Mouse (Mus musculus) CH12.LX (cell line): ENCODE data around the gene Irx4. TPM values are rescaled to one million over a fixed set of nuclear protein-coding genes. Genes with fewer than 3 reads are reported as not detected.

Source experiments
- DNase-seq: peaks from one replicate; pipeline ENCODE4 v3.0.0-alpha.2; 2013; ENCODE audit errors: extremely low read depth
- H3K27ac ChIP-seq: 2 replicates; pipeline ENCODE4 v1.5.1; 2012; ENCODE audit warnings: low read depth, mild to moderate bottlenecking, control low read depth, moderate library complexity; ENCODE audit not compliant: insufficient read depth
- H3K27me3 ChIP-seq: replicated peaks from 2 replicates; pipeline ENCODE3; 2012; ENCODE audit warnings: inconsistent platforms
- H3K36me3 ChIP-seq, 2 experiments: replicated peaks in 1 of 2; 2 replicates each; pipeline versions ENCODE3 to v1.6.1; 2012; ENCODE audit warnings: inconsistent platforms in 1 of 2, low read length in 1 of 2, mild to moderate bottlenecking in 1 of 2, mixed read lengths in 1 of 2, moderate library complexity in 1 of 2; ENCODE audit not compliant: control insufficient read depth in 1 of 2, insufficient read depth in 1 of 2
- H3K4me1 ChIP-seq, 2 experiments: 2 replicates each; pipeline ENCODE4 v1.6.1; 2012; ENCODE audit warnings: inconsistent platforms in 1 of 2, moderate library complexity in 1 of 2; ENCODE audit not compliant: insufficient read depth in 2 of 2, control insufficient read depth in 1 of 2
- H3K4me2 ChIP-seq: 2 replicates; pipeline ENCODE4 v1.6.1; 2012; ENCODE audit warnings: low read depth, mild to moderate bottlenecking, control low read depth; ENCODE audit not compliant: poor library complexity, insufficient read depth, severe bottlenecking
- H3K4me3 ChIP-seq, 3 experiments: fragments of 150-350 bp in 1 of 3; sonication (generic) in 1 of 3; replicated peaks in 1 of 3; 2 replicates each; pipeline versions ENCODE3 to v1.5.1; 2011 to 2012; ENCODE audit warnings: low read depth in 2 of 3, low read length in 2 of 3, mild to moderate bottlenecking in 2 of 3, moderate library complexity in 2 of 3, control low read depth in 1 of 3, improper control_type of control experiment in 1 of 3, inconsistent platforms in 1 of 3, mixed read lengths in 1 of 3; ENCODE audit not compliant: poor library complexity in 1 of 3
- H3K79me2 ChIP-seq: replicated peaks from 2 replicates; pipeline ENCODE4 v1.6.1; 2012; ENCODE audit warnings: mild to moderate bottlenecking, moderate library complexity; ENCODE audit not compliant: control insufficient read depth, poor library complexity, insufficient read depth, severe bottlenecking; ENCODE audit errors: extremely low read depth
- H3K9ac ChIP-seq: 2 replicates; pipeline ENCODE4 v1.6.1; 2012; ENCODE audit warnings: low read depth, mild to moderate bottlenecking, control low read depth, moderate library complexity; ENCODE audit not compliant: insufficient read depth
- H3K9me3 ChIP-seq: replicated peaks from 2 replicates; pipeline ENCODE3; 2012; ENCODE audit warnings: low read length, inconsistent platforms, mixed read lengths
- CHD1 ChIP-seq: IDR thresholded peaks from 2 replicates; pipeline ENCODE4 v1.6.1; 2012; ENCODE audit warnings: low read depth, low read length, improper control_type of control experiment, inconsistent platforms
- CHD2 ChIP-seq: IDR thresholded peaks from 2 replicates; pipeline ENCODE4 v1.6.1; 2011; ENCODE audit warnings: low read length, improper control_type of control experiment
- CTCF ChIP-seq, 2 experiments: IDR thresholded peaks in 1 of 2; conservative IDR thresholded peaks in 1 of 2; 2 replicates each; pipeline ENCODE4 v1.5.1; 2011 to 2012; ENCODE audit warnings: low read depth in 2 of 2, low read length in 2 of 2, improper control_type of control experiment in 1 of 2, inconsistent platforms in 1 of 2, mild to moderate bottlenecking in 1 of 2, moderate library complexity in 1 of 2
- E2F4 ChIP-seq: IDR thresholded peaks from 2 replicates; pipeline ENCODE4 v1.6.1; 2011; ENCODE audit warnings: low read depth, low read length, improper control_type of control experiment; ENCODE audit not compliant: insufficient replicate concordance
- EP300 ChIP-seq: IDR thresholded peaks from 2 replicates; pipeline ENCODE4 v1.6.1; 2011; ENCODE audit warnings: low read length, improper control_type of control experiment
- ETS1 ChIP-seq: conservative IDR thresholded peaks from 2 replicates; pipeline ENCODE4 v1.6.1; 2012; ENCODE audit warnings: low read depth, mild to moderate bottlenecking, inconsistent platforms, low read length, improper control_type of control experiment, moderate library complexity
- GABPA ChIP-seq: IDR thresholded peaks from 2 replicates; pipeline ENCODE4 v1.6.1; 2012; ENCODE audit warnings: low read depth, low read length, improper control_type of control experiment, inconsistent platforms; ENCODE audit not compliant: insufficient replicate concordance
- HCFC1 ChIP-seq: IDR thresholded peaks from 2 replicates; pipeline ENCODE4 v1.6.1; 2012; ENCODE audit warnings: low read depth, mild to moderate bottlenecking, inconsistent platforms, low read length, improper control_type of control experiment
- IRF4 ChIP-seq: IDR thresholded peaks from 2 replicates; pipeline ENCODE4 v1.6.1; 2014; ENCODE audit warnings: low read depth, mild to moderate bottlenecking, inconsistent platforms, low read length, improper control_type of control experiment
- JUN ChIP-seq: IDR thresholded peaks from 2 replicates; pipeline ENCODE4 v1.6.1; 2011; ENCODE audit warnings: low read depth, mild to moderate bottlenecking, low read length, improper control_type of control experiment, moderate library complexity; ENCODE audit not compliant: insufficient read depth
- JUND ChIP-seq: conservative IDR thresholded peaks from 2 replicates; pipeline ENCODE4 v1.6.1; 2011; ENCODE audit warnings: low read depth, low read length, improper control_type of control experiment
- KAT2A ChIP-seq: IDR thresholded peaks from 2 replicates; pipeline ENCODE4 v1.6.1; 2012; ENCODE audit warnings: low read length, improper control_type of control experiment, inconsistent platforms; ENCODE audit not compliant: insufficient replicate concordance
- MAFK ChIP-seq: IDR thresholded peaks from 2 replicates; pipeline ENCODE4 v1.6.1; 2011; ENCODE audit warnings: low read length, improper control_type of control experiment; ENCODE audit not compliant: insufficient replicate concordance
- MEF2A ChIP-seq: IDR thresholded peaks from 2 replicates; pipeline ENCODE4 v1.6.1; 2014; ENCODE audit warnings: low read depth, mild to moderate bottlenecking, inconsistent platforms, low read length, improper control_type of control experiment, borderline replicate concordance
- MXI1 ChIP-seq: IDR thresholded peaks from 2 replicates; pipeline ENCODE4 v1.6.1; 2011; ENCODE audit warnings: mild to moderate bottlenecking, low read depth, low read length, improper control_type of control experiment
- MYC ChIP-seq: IDR thresholded peaks from 2 replicates; pipeline ENCODE4 v1.6.1; 2011; ENCODE audit warnings: low read depth, mild to moderate bottlenecking, improper control_type of control experiment, low read length
- NRF1 ChIP-seq: IDR thresholded peaks from 2 replicates; pipeline ENCODE4 v1.6.1; 2014; ENCODE audit warnings: low read depth, mild to moderate bottlenecking, inconsistent platforms, low read length, improper control_type of control experiment, moderate library complexity
- PAX5 ChIP-seq: IDR thresholded peaks from 2 replicates; pipeline ENCODE4 v1.6.1; 2012; ENCODE audit warnings: low read length, inconsistent platforms, mixed read lengths
- POLR2A ChIP-seq: IDR thresholded peaks from 2 replicates; pipeline ENCODE4 v1.6.1; 2011; ENCODE audit warnings: low read depth, mild to moderate bottlenecking, improper control_type of control experiment, low read length
- POLR2AphosphoS2 ChIP-seq: IDR thresholded peaks from 2 replicates; pipeline ENCODE4 v1.6.1; 2011; ENCODE audit warnings: low read depth, low read length, improper control_type of control experiment
- RAD21 ChIP-seq: IDR thresholded peaks from 2 replicates; pipeline ENCODE4 v1.6.1; 2011; ENCODE audit warnings: low read depth, mild to moderate bottlenecking, low read length, improper control_type of control experiment, moderate library complexity
- RCOR1 ChIP-seq: conservative IDR thresholded peaks from 2 replicates; pipeline ENCODE4 v1.6.1; 2012; ENCODE audit warnings: low read depth, mild to moderate bottlenecking, inconsistent platforms, low read length, improper control_type of control experiment
- SMC3 ChIP-seq: IDR thresholded peaks from 2 replicates; pipeline ENCODE4 v1.6.1; 2011; ENCODE audit warnings: low read depth, low read length, improper control_type of control experiment
- TCF12 ChIP-seq: IDR thresholded peaks from 2 replicates; pipeline ENCODE4 v1.6.1; 2014; ENCODE audit warnings: low read depth, mild to moderate bottlenecking, inconsistent platforms, low read length, improper control_type of control experiment
- UBTF ChIP-seq: IDR thresholded peaks from 2 replicates; pipeline ENCODE4 v1.6.1; 2012; ENCODE audit warnings: low read depth, mild to moderate bottlenecking, inconsistent platforms, low read length, improper control_type of control experiment, moderate library complexity
- USF2 ChIP-seq: conservative IDR thresholded peaks from 2 replicates; pipeline ENCODE4 v1.6.1; 2011; ENCODE audit warnings: low read depth, low read length, improper control_type of control experiment
- ZC3H11A ChIP-seq: IDR thresholded peaks from 2 replicates; pipeline ENCODE4 v1.6.1; 2012; ENCODE audit warnings: low read depth, mild to moderate bottlenecking, inconsistent platforms, low read length, improper control_type of control experiment
- ZKSCAN1 ChIP-seq: IDR thresholded peaks from 2 replicates; pipeline ENCODE4 v1.6.1; 2012; ENCODE audit warnings: low read depth, inconsistent platforms, low read length, improper control_type of control experiment, borderline replicate concordance
- ZMIZ1 ChIP-seq: IDR thresholded peaks from 2 replicates; pipeline ENCODE4 v1.6.1; 2012; ENCODE audit warnings: low read depth, mild to moderate bottlenecking, inconsistent platforms, low read length, improper control_type of control experiment
- ZNF384 ChIP-seq: IDR thresholded peaks from 2 replicates; pipeline ENCODE4 v1.6.1; 2012; ENCODE audit warnings: low read depth, low read length, improper control_type of control experiment, inconsistent platforms
- dilution Hi-C: fragments of 300-500 bp; cut with MboI; formaldehyde crosslinking; loops from 2 replicates; pipeline ENCODE4 v1.14.3; 2020; ENCODE audit warnings: low sequenced_read_pairs; ENCODE audit not compliant: extremely low pct_unique_long_range_greater_than_20kb, extremely low pct_ligation_motif_present
- in situ Hi-C: fragments of 300-500 bp; cut with MboI; formaldehyde crosslinking; loops from 3 replicates; pipeline ENCODE4 v1.14.3; 2019; ENCODE audit warnings: low sequenced_read_pairs, low pct_ligation_motif_present, low pct_unique_long_range_greater_than_20kb, mixed read lengths
- polyA plus RNA-seq: library from polyadenylated mRNA; unstranded; fragments of >175 nt; gene quantifications from 2 replicates; pipeline ENCODE4 v1.2.1, GENCODE M21; 2012; ENCODE audit warnings: low read depth; ENCODE audit not compliant: insufficient read length
- total RNA-seq, 2 experiments: library from RNA; depleted of rRNA; stranded (reverse); fragments of 300-350 nt in 1 of 2; fragments of >200 nt in 1 of 2; gene quantifications; 2 replicates each; pipeline ENCODE4 v1.2.3; 2012 to 2014

The Irx4 gene
- total and polyA plus RNA-seq, 3 experiments: not detected

- Histone ChIP-seq H3K4me2 (no peak overlapping the region), H3K79me2 (no peaks in the 10 kb centered on the region), H3K9ac (no peak overlapping the region), H3K27me3 (no peaks in the 10 kb centered on the region), H3K9me3 (no peaks in the 10 kb centered on the region), H3K27ac (no peak overlapping the region), H3K4me3 (no peak overlapping the region), H3K4me1 (peaks cover 7 to 43% of the 10 kb centered on the region in 2 experiments), H3K36me3 (no peaks in the 10 kb centered on the region)
- dilution Hi-C loops (no loop called here), in situ Hi-C loops (loop anchor here (5.0 to 25.0 kb wide), 2 partner anchors 52 to 217 kb away; no protein-coding TSS in a partner anchor)
- no peak for TF ChIP-seq MEF2A
- no peak for TF ChIP-seq SMC3
- no peak for TF ChIP-seq HCFC1
- TF ChIP-seq ZMIZ1: no peak
- TF ChIP-seq NRF1: no peak
- TF ChIP-seq RAD21: no peak
- no peak for TF ChIP-seq KAT2A
- no peak for TF ChIP-seq ZNF384
- TF ChIP-seq E2F4: no peak
- TF ChIP-seq CHD2: no peak
- no peak for TF ChIP-seq UBTF
- TF ChIP-seq EP300: no peak
- TF ChIP-seq CHD1: no peak
- no peak for TF ChIP-seq POLR2A
- TF ChIP-seq MAFK: no peak
- no peak for DNase-seq
These were observed 44.5 kb downstream of the Irx4 start for GRCm38 (mm10) chr13:73304729-73305128.

DNA sequence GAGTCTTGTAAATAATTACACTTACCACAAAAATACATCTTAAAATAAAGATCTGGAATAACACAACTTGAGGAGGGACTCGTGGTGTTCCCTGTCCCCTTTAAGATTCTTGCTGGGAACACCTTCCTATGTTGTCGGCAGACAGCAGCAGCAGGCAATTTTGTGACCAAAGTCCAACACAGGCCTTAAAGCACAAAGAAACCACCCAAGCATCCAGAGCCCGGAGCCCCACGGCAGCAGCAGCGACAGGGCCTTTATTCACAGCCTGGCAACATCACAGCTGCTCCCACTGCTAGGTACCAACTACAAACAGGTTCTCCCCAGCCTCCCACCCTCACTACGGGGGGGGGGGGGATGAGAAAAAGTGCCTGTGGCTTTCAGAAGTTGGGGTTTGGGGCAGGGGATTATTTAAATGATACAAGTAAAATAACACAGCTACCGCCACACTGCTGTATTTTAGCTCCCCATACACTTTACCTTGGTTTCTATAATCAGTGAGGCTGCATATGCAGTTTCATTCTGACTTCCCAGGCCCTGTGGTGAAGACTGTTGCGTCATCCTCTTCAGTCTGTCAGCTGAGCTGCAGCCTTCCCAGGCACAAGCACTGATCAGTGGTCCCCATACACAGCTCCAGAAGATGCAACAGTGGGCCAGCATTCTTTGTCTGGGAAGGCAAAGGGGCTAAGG lies 45.3 kb downstream of the Irx4 start:
- H3K4me1 ChIP-seq: peaks cover 11 to 43% of the 10 kb centered on the region in 2 experiments
- in situ Hi-C loops (loop anchor here (5.0 to 25.0 kb wide), 2 partner anchors 53 to 218 kb away; no protein-coding TSS in a partner anchor), dilution Hi-C loops (no loop called here)
- peak overlapping the region in 1 of 3 experiments; percentile 30 for H3K4me3 ChIP-seq
- DNase-seq: peak; percentile 84
- no peaks in the 10 kb centered on the region for H3K36me3 ChIP-seq
- no peak overlapping the region; the same call in 1 of the 2 replicates for H3K27ac ChIP-seq
- H3K27me3 ChIP-seq: no peaks in the 10 kb centered on the region
- peak overlapping the region; percentile 47; the same call in 1 of the 2 replicates for H3K4me2 ChIP-seq
- no peaks in the 10 kb centered on the region for H3K79me2 ChIP-seq
- no peak overlapping the region for H3K9ac ChIP-seq
- H3K9me3 ChIP-seq: no peaks in the 10 kb centered on the region
- TF ChIP-seq CHD1: no peak
- TF ChIP-seq E2F4: no peak
- TF ChIP-seq PAX5: no peak
- TF ChIP-seq JUN: peak; percentile 89
- no peak for TF ChIP-seq ZC3H11A
- no peak for TF ChIP-seq POLR2AphosphoS2
- no peak for TF ChIP-seq SMC3
- TF ChIP-seq ETS1: peak; percentile 95
- TF ChIP-seq EP300: peak; percentile 89
- TF ChIP-seq JUND: peak; percentile 90
- peak; percentile 61; the same call in 1 of the 2 replicates for TF ChIP-seq MYC
- TF ChIP-seq RCOR1: no peak
- no peak for TF ChIP-seq ZMIZ1
- no peak for TF ChIP-seq CTCF (conservative IDR thresholded peaks at IDR 0.05 in 1 of 2, IDR thresholded peaks at IDR 0.05 in 1 of 2; ENCODE audit: low read depth in 2 of 2, low read length in 2 of 2)
- no peak for TF ChIP-seq MAFK
- TF ChIP-seq TCF12: peak; percentile 64; the same call in 1 of the 2 replicates
- TF ChIP-seq USF2: no peak
- no peak for TF ChIP-seq NRF1
- TF ChIP-seq MXI1: no peak
- 0 out of 2 replicates have a peak, but pooled peaks have one; percentile 35 for TF ChIP-seq POLR2A
- TF ChIP-seq GABPA: no peak
- TF ChIP-seq IRF4: peak; percentile 96
- TF ChIP-seq ZKSCAN1: no peak
- no peak for TF ChIP-seq CHD2
- peak; percentile 32; the same call in 1 of the 2 replicates for TF ChIP-seq HCFC1
